Mouse (Mus musculus): Measurements from ENCODE around the gene Zfp212.
A peak's percentile ranks its signal among the peaks of the same experiment; 100 is the strongest.
"Not testable (repeated sequence)": the region's sequence is repeated elsewhere in the genome, so short reads cannot be mapped to it uniquely, and the experiment has no call there.

Zfp212 gene

DNA sequence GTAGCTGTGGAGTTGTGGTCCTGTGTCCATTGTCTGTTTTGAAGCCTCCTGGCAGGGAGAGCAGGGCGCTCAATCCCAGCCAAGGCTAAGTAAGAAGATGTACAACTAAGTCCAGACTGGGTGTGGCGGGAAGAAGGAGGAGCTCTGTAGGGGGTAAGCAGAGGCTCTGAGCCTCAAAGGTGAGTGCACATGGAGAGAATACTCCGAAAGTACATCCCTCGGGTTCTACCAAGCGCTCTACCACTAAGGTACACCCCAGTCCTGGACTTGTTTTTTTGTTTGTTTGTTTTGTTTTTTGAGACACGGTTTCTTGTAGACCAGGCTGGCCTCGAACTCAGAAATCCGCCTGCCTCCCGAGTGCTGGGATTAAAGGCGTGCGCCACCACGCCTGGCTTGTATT is 22.2 kb downstream of the Zfp212 start:
- DNase-seq (ENCODE audit: low read depth, low spot score) = no peak

- DNase-seq (ENCODE audit: low read depth, low spot score) = peak; percentile 28
These were observed 22.9 kb downstream of the Zfp212 start for GRCm38 (mm10) chr6:47943021-47943691.

DNA sequence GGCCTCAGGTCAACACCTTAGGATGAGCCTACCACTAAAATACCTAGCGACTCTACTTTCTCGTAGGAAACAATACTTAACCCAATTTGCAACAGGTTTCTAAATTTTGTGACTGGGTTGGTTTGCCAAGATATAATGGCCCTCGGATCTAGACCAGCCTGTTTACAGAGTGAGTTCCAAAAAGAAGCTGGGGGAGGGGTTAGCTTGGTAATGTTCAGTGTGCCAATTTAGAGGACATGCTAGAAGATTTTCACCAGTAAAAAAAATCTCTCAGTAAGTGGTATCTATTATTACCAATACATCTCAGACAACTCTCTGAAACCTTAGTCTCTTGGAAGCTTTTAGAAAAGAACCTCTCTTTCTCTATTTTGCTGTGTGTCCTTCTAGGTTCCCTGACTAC is 23.4 kb downstream of the Zfp212 start:
- no peak for DNase-seq (ENCODE audit: low read depth, low spot score)

DNA sequence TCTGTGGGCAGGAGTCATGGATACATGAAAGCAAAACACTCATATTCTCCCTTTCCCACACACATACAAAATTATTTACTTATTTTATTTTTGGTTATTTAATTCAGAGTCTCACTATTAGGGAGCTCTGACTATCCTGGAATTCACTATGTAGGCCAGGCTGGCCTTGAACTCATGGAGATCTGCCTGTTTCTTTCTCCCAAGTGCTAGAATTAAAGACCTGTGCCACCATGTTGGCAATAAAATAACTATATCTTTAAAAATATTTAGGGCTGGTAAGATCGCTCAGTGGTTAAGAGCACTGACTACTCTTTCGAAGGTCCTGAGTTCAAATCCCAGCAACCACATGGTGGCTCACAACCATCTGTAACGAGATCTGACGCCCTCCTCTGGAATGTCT is 27.1 kb downstream of the Zfp212 start:
- DNase-seq (ENCODE audit: low read depth, low spot score) = no peak

GRCm38 (mm10) chr6:47953191-47953726 is 33.0 kb downstream of the Zfp212 start, which contains the start of gene Zfp956:
Gene Zfp956 (plus strand): TSS chr6:47953390.
- DNase-seq (ENCODE audit: low read depth, low spot score) = peak; percentile 79

DNA sequence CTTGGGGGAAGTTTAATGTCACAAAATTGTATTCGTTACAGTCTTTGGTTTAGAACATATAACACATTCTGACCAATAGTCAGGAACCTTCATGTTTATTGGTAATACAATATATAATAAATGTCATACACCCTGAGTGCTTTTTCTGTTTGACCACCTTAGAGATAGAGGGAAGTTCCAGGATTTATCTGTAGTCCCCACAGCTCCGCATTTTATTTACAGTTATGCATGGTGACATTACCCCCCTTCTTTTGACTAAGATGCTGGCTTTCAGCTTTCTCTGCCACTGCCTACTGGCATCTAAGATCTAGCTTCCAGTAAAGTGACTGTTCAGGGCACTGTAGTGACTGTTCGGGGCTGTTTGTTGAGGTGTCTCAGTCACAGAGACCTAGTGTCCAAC is 34.1 kb downstream of the Zfp212 start:
- no peak for DNase-seq (ENCODE audit: low read depth, low spot score)

- DNase-seq (ENCODE audit: low read depth, low spot score) = no peak
These were observed 37.5 kb downstream of the Zfp212 start for GRCm38 (mm10) chr6:47957816-47958215.

DNA sequence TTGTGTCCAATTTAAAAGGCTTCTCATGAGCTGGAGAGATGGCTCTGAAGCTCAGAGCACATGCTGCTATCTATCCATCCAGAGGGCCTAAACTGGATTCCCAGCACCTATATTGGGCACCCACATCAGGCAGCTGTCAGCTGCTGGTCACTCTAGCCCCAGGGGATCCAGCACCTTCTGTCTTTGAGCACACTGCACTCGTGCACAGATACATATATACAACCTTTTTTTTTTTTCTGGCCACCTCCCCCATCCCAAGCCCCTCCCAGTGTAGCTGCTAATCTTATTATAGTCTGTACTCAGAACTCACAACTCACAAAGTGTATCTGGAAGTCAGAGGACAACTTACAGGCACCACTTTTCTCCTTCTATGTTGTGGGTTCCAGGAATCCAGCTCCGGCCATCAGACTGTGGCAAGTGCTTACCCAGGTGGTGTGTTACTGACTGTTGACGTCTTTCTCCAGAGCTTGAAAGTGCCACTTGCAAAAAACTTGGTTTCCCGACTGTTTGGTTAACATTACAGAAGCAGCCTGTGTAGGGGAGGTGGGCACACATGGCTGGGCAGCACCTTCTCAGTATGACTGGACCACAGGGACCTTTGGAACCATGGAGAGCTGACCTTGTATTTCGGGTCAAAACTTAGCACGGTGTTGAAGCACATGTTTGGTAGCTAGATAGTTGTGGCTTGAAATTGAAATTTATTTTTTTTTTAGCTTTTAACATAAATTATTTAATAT is 40.6 kb downstream of the Zfp212 start:
- no peak for DNase-seq (ENCODE audit: low read depth, low spot score)

- DNase-seq (ENCODE audit: low read depth, low spot score) = no peak
These were observed 42.8 kb downstream of the Zfp212 start for GRCm38 (mm10) chr6:47963051-47963450.

- DNase-seq (ENCODE audit: low read depth, low spot score) = not testable (repeated sequence)
These were observed 47.9 kb downstream of the Zfp212 start for GRCm38 (mm10) chr6:47968166-47968565.

DNA sequence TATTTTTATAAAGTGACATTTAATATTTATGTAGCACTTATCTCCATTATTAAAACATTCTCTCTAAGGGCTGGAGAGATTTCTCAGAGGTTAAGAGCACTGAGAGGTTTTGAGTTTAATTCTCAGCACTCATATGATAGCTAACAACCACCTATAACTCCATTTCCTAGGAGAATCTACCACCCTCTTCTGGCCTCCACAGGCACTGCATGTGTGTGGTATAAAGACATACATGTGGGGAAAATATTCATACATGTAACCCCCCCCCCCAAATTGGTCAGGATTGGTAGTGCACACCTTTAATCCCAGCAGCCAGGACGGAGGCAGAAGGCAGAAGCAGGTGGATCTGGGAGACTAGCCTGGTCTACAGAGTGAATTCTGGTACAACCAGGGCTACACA is 54.3 kb downstream of the Zfp212 start:
- no peak for DNase-seq (ENCODE audit: low read depth, low spot score)

GRCm38 (mm10) chr6:47978897-47979368 is 58.7 kb downstream of the Zfp212 start:
- DNase-seq (ENCODE audit: low read depth, low spot score) = peak; percentile 70
